Mouse (Mus musculus) stomach, postnatal 0 days (tissue): Measurements from ENCODE around the gene Fam180a. TPM values are rescaled to one million over a fixed set of nuclear protein-coding genes. Genes with fewer than 3 reads are reported as not detected.

Experiments used
- ATAC-seq: fragments of 200-750 bp; cut with Nextera tagmentation; 2 replicates; pipeline ENCODE4 v1.8.0; 2017; ENCODE audit not compliant: low FRiP score, low TSS enrichment
- DNase-seq: peaks from one replicate; pipeline ENCODE4 v3.0.0-alpha.2; 2016; ENCODE audit warnings: low spot score
- H3K27ac ChIP-seq: fragments of 300-500 bp; sonication (generic); replicated peaks from 2 replicates; pipeline ENCODE4 v1.5.1; 2014; ENCODE audit warnings: mild to moderate bottlenecking, control low read depth
- H3K27me3 ChIP-seq: fragments of 300-500 bp; sonication (generic); 2 replicates; pipeline ENCODE4 v1.6.1; 2014; ENCODE audit warnings: low read length; ENCODE audit not compliant: control insufficient read depth, insufficient read depth
- H3K36me3 ChIP-seq: fragments of 300-500 bp; sonication (generic); 2 replicates; pipeline ENCODE4 v1.6.1; 2014; ENCODE audit warnings: low read length, mixed read lengths; ENCODE audit not compliant: control insufficient read depth, insufficient read depth
- H3K4me1 ChIP-seq: fragments of 300-500 bp; sonication (generic); replicated peaks from 2 replicates; pipeline ENCODE4 v1.6.1; 2014; ENCODE audit warnings: antibody characterized with exemption; ENCODE audit not compliant: control insufficient read depth, insufficient read depth
- H3K4me2 ChIP-seq: fragments of 300-500 bp; sonication (generic); replicated peaks from 2 replicates; pipeline ENCODE4 v1.6.1; 2014; ENCODE audit warnings: low read depth, mild to moderate bottlenecking, control low read depth, moderate library complexity
- H3K4me3 ChIP-seq: fragments of 300-500 bp; sonication (generic); 2 replicates; pipeline ENCODE4 v1.5.1; 2014; ENCODE audit warnings: low read depth, low read length, control low read depth
- H3K9ac ChIP-seq: fragments of 300-500 bp; sonication (generic); 2 replicates; pipeline ENCODE4 v1.6.1; 2014; ENCODE audit warnings: mild to moderate bottlenecking, low read length, control low read depth, mixed read lengths
- H3K9me3 ChIP-seq: fragments of 300-500 bp; sonication (generic); 2 replicates; pipeline ENCODE4 v1.6.1; 2016; ENCODE audit warnings: low read length; ENCODE audit not compliant: control insufficient read depth
- CTCF ChIP-seq: IDR thresholded peaks from 2 replicates; pipeline ENCODE4 v1.5.1; 2016; ENCODE audit warnings: antibody characterized with exemption, low read depth, mild to moderate bottlenecking, moderate library complexity
- EP300 ChIP-seq: optimal IDR thresholded peaks from 2 replicates; pipeline ENCODE3; 2016; ENCODE audit warnings: antibody characterized with exemption
- whole genome bisulfite sequencing: fragments of 180-500 bp; shearing (Covaris S2); extraction: QIAGEN DNeasy Blood & Tissue Kit; methylation state at CpG from one replicate; pipeline ENCODE4 v1.1.7; 2014; 5-methylcytosine and 5-hydroxymethylcytosine counted together
- polyA plus RNA-seq: library from polyadenylated mRNA; unstranded; fragments of >200 nt; fragmentation: Nextera tagmentation; extraction: Ambion mirVana; gene quantifications from 2 replicates; pipeline ENCODE4 v1.2.1, GENCODE M21; 2015

The Fam180a gene
- polyA plus RNA-seq, 1 experiment from 2014 or later: 1.6 TPM

DNA sequence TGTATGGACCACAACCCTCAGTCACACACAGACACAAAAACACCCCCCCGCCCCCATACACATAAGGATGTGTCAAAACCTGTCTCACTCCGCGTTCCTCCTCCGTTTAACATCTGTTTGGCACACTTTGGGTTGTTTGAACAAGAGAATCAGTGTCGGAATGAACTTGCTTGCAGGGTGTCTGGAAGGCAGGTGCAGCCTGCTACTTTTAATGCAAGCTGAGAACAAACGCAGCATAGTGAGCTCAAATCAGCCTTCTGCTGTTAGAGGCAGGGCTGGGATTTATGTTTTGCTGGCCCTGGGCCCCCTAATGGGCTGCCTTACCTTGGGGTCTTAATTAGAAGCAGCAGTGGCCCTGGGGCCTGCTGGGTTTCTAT is 28.7 kb upstream of the Fam180a start:
- ATAC-seq: no peak
- no peaks in the 10 kb centered on the region for H3K36me3 ChIP-seq
- no peak overlapping the region for H3K27ac ChIP-seq
- no peaks in the 10 kb centered on the region for H3K9me3 ChIP-seq
- H3K4me3 ChIP-seq: no peak overlapping the region
- 0 out of 2 replicates have a peak, but pooled peaks cover 3% of the 10 kb centered on the region for H3K4me1 ChIP-seq
- no peak for TF ChIP-seq CTCF
- no peak for TF ChIP-seq EP300
- no peak for DNase-seq
- 22% methylated on average over 6 of the region's 6 CpGs for whole genome bisulfite sequencing
- H3K27me3 ChIP-seq: no peaks in the 10 kb centered on the region
- no peak overlapping the region for H3K4me2 ChIP-seq
- H3K9ac ChIP-seq: no peak overlapping the region

DNA sequence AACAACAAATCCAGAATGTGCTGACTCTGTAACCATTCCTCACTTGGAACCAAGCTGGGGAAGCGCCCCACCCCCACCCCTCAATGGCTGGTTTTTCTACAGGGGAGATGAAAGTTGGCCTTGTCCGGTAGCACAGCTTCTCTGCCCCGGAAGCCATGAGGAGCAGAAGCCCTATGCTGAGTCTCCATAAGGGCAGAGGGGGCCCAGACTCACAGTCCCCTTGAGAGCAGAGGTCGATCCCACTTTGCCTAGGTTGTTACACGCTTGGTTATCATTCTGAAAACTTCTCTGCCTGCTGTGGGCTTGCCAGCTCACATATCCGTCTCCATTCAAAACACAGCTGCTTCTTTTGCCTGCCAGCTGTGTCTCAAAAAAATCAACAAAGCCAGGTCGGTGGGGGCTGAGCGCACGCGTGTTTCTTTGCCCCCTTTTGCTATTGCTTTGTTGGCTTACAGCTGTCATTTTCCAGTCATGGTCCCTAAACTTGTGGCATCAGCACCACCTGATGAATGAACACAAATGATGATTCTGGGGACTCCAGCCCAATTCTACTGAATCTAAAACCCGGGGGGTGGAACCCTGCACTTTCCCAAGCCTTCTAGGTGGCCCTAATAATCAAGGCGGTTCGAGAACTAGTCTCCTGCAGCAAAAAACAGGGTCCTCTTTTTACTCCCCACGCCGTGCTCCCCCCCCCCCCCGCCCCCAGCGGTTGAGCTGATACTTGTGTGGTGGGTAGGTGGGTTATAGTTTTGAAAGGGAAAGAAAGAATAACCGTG is 28.1 kb upstream of the Fam180a start:
- 0 out of 2 replicates have a peak, but pooled peaks cover 3% of the 10 kb centered on the region for H3K4me1 ChIP-seq
- no peaks in the 10 kb centered on the region for H3K27me3 ChIP-seq
- no peak overlapping the region for H3K9ac ChIP-seq
- no peaks in the 10 kb centered on the region for H3K36me3 ChIP-seq
- H3K4me3 ChIP-seq: no peak overlapping the region
- H3K4me2 ChIP-seq: no peak overlapping the region
- TF ChIP-seq CTCF (no peak), EP300 (no peak)
- 21% methylated on average over 16 of the region's 18 CpGs for WGBS
- H3K9me3 ChIP-seq: no peaks in the 10 kb centered on the region
- ATAC-seq (no peak), DNase-seq (no peak)
- H3K27ac ChIP-seq: no peak overlapping the region

DNA sequence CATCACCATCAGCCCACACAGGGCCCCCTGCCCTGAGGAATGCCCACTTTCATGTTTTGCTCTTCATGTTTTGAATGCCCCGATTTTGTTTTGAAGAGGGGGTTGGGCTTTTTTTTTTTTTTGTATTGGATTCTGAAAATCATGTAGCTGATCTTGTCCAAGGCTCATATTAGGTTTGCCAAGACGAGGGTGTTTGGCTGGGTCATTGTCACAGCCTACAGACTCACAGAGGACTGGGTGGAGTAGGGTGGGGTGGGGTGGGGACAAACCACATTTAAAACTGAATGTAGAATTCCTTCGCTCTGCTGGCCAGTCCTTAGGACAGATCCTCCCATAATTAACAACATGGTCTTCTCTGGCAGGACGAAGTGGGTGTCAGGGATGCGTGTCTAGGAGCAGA is 27.5 kb upstream of the Fam180a start:
- WGBS: 63% methylated on average over 5 of the region's 5 CpGs

DNA sequence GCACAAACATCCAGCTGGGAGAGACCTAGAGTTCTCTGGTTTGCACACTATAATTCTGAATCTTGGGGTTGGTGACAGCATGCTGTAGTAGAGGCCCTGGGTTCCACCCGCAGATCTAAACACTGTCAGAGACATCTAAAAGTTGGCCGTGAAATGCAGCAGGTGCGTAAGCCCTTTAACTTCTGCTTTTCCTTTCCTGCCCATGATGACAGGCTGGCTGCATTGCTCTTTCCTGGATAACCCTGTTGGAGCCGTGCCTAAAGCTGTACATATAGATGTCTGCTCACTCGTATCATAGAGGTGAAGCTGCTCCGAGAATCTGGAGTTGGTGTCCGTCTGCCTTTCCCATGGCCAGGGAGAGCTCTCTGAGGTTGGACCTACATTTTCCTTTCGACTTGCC is 26.9 kb upstream of the Fam180a start:
- Histone ChIP-seq H3K27ac (no peak overlapping the region), H3K27me3 (no peaks in the 10 kb centered on the region), H3K9me3 (no peaks in the 10 kb centered on the region), H3K4me3 (no peak overlapping the region), H3K4me1 (0 out of 2 replicates have a peak, but pooled peaks cover 3% of the 10 kb centered on the region), H3K4me2 (no peak overlapping the region), H3K9ac (no peak overlapping the region), H3K36me3 (no peaks in the 10 kb centered on the region)
- TF ChIP-seq CTCF: no peak
- TF ChIP-seq EP300: no peak
- 73% methylated on average over 8 of the region's 8 CpGs for WGBS
- ATAC-seq (no peak), DNase-seq (no peak)

More for the DNA sequence above, 27.5 kb upstream of the Fam180a start:
- no peaks in the 10 kb centered on the region for H3K9me3 ChIP-seq
- 0 out of 2 replicates have a peak, but pooled peaks cover 3% of the 10 kb centered on the region for H3K4me1 ChIP-seq
- ATAC-seq: no peak
- no peak overlapping the region for H3K4me3 ChIP-seq
- H3K36me3 ChIP-seq: no peaks in the 10 kb centered on the region
- no peak overlapping the region for H3K27ac ChIP-seq
- H3K27me3 ChIP-seq: no peaks in the 10 kb centered on the region
- H3K4me2 ChIP-seq: no peak overlapping the region
- no peak for TF ChIP-seq EP300
- no peak for TF ChIP-seq CTCF
- H3K9ac ChIP-seq: no peak overlapping the region
- DNase-seq: no peak

DNA sequence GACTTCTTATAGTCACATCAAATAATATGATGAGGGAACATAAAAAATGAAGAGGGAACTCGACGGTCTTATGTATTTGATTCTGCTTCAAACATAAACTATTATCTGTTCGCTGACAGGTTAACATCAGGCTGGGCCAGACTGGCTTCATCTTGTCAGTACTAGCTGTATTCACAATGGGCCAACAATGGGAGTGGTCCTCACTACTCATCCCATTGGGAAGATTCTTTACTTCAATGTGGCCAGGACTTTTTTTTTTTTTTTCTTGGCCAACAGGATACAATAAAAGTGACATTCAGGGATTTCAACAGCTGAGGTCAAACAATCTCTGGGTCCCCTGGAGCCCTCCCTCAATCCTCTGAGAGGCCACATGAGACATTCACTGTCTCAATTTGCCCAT is 25.9 kb upstream of the Fam180a start:
- DNase-seq (no peak), ATAC-seq (no peak)
- Histone ChIP-seq H3K4me1 (0 out of 2 replicates have a peak, but pooled peaks cover 3% of the 10 kb centered on the region), H3K36me3 (no peaks in the 10 kb centered on the region), H3K4me3 (no peak overlapping the region), H3K9ac (no peak overlapping the region), H3K27me3 (no peaks in the 10 kb centered on the region), H3K27ac (no peak overlapping the region), H3K4me2 (no peak overlapping the region), H3K9me3 (no peaks in the 10 kb centered on the region)
- TF ChIP-seq EP300 (no peak), CTCF (no peak)
- WGBS: 91% methylated on average over 3 of the region's 3 CpGs

DNA sequence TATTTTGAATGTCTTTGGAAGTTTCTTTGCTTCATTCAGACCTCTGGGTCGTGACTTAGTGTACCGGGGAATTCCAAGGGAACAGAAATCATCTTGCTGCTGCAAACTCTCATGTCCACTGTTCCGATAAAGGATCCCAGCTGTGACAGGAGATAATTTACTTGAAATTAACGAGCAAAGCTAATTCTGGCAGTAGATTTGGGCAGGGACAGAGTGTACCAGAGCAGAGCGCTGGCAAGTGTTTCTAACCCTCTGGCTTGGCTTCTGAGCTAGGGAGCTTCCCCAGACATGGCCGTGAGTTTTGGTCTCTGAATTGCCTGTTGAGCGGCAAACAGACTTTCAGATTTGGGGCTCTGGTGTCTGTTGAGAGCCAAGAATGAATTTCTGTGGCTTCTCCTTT is 23.8 kb upstream of the Fam180a start:
- no peak overlapping the region for H3K27ac ChIP-seq
- ATAC-seq (no peak; the same call in 1 of the 2 replicates), DNase-seq (no peak)
- no peak for TF ChIP-seq CTCF
- no peak for TF ChIP-seq EP300
- WGBS: 41% methylated on average over 7 of the region's 7 CpGs
- H3K4me2 ChIP-seq: no peak overlapping the region
- H3K9ac ChIP-seq: no peak overlapping the region
- H3K9me3 ChIP-seq: no peaks in the 10 kb centered on the region
- no peaks in the 10 kb centered on the region for H3K36me3 ChIP-seq
- H3K27me3 ChIP-seq: no peaks in the 10 kb centered on the region
- H3K4me1 ChIP-seq: 0 out of 2 replicates have a peak, but pooled peaks cover 3% of the 10 kb centered on the region
- no peak overlapping the region for H3K4me3 ChIP-seq
